Mouse (Mus musculus) spleen, adult 2 months (tissue): ENCODE results near the gene Slc2a13. TPM values are rescaled to one million over a fixed set of nuclear protein-coding genes. Genes with fewer than 3 reads are reported as not detected.

ENCODE experiments used
- DNase-seq, 2 experiments: peaks; one replicate each; pipeline versions ENCODE4 v3.0.0 to v3.0.0-alpha.2; 2012 to 2021; ENCODE audit warnings: low spot score in 2 of 2, low read depth in 1 of 2
- H3K27ac ChIP-seq: fragments of 200-500 bp; 2 replicates; pipeline ENCODE4 v1.5.1; 2012; ENCODE audit warnings: low read length, inconsistent platforms; ENCODE audit not compliant: insufficient read depth
- H3K27me3 ChIP-seq: fragments of 200-500 bp; 2 replicates; pipeline ENCODE4 v1.6.1; 2012; ENCODE audit warnings: mild to moderate bottlenecking, moderate library complexity, low read length, inconsistent platforms; ENCODE audit not compliant: control insufficient read depth, insufficient read depth
- H3K36me3 ChIP-seq: fragments of 200-500 bp; 2 replicates; pipeline ENCODE4 v1.6.1; 2012; ENCODE audit warnings: mild to moderate bottlenecking, low read length, inconsistent platforms; ENCODE audit not compliant: control insufficient read depth, insufficient read depth
- H3K4me1 ChIP-seq: fragments of 200-500 bp; 2 replicates; pipeline ENCODE4 v1.6.1; 2011; ENCODE audit warnings: inconsistent platforms; ENCODE audit not compliant: control insufficient read depth, insufficient read depth, insufficient read length
- H3K4me3 ChIP-seq: fragments of 200-500 bp; 2 replicates; pipeline ENCODE4 v1.5.1; 2011; ENCODE audit warnings: mild to moderate bottlenecking, inconsistent platforms; ENCODE audit not compliant: insufficient read depth, insufficient read length; ENCODE audit errors: extremely low read depth
- CTCF ChIP-seq: fragments of 200-500 bp; IDR thresholded peaks from 2 replicates; pipeline ENCODE4 v1.5.1; 2011; ENCODE audit warnings: mild to moderate bottlenecking, inconsistent platforms; ENCODE audit not compliant: insufficient read depth, insufficient read length, insufficient replicate concordance; ENCODE audit errors: extremely low read depth
- POLR2A ChIP-seq: fragments of 200-500 bp; IDR thresholded peaks from 2 replicates; pipeline ENCODE4 v1.6.1; 2011; ENCODE audit warnings: low read depth, low read length, inconsistent platforms
- WGBS: fragments of 180-500 bp; shearing (Covaris S2); methylation state at CpG from one replicate; pipeline ENCODE4 v1.1.7; 2018; 5-methylcytosine and 5-hydroxymethylcytosine counted together
- polyA plus RNA-seq: library from polyadenylated mRNA; depleted of rRNA; stranded (reverse); fragments of >200 nt; gene quantifications from 2 replicates; pipeline ENCODE4 v1.2.3, GENCODE M21; 2012; rRNA removed

Slc2a13 gene
- 0.30 and 0.34 TPM in 2 replicates for polyA plus RNA-seq

- 1% methylated on average over 26 of the region's 26 CpGs for WGBS
- H3K27me3 ChIP-seq = peaks cover 8% of the 10 kb centered on the region
Observed at GRCm38 (mm10) chr15:91573111-91573538, at the start of gene Slc2a13. TSS of gene Slc2a13 (minus strand) at chr15:91573261.

DNA sequence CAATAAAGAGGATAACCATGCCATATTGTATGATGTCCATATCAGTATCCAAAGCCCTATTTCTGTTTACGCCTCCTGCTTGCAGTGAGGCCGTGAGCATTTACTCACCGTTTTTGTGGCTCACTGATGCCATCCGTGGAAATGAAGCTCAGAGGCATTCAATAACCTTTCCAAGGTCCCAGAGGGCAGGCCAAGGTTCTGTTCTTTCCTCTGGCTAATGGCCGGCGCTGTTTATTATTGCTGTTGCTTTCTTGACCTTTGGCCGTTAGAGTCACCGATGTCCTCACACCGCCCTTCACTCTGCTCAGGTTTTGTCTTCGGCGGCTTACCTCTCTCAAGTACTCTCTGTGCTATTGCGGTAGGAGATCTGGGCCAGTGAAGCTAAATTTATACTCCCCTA is 43.0 kb upstream of the Slc2a13 start:
- TF ChIP-seq CTCF (no peak), POLR2A (no peak)
- Histone ChIP-seq H3K27ac (no peak overlapping the region), H3K4me3 (no peak overlapping the region), H3K27me3 (no peaks in the 10 kb centered on the region), H3K4me1 (no peaks in the 10 kb centered on the region), H3K36me3 (no peaks in the 10 kb centered on the region)
- DNase-seq = no peak
- WGBS = 93% methylated on average over 12 of the region's 12 CpGs

More at GRCm38 (mm10) chr15:91573111-91573538, at the start of gene Slc2a13:
- Histone ChIP-seq H3K4me3 (peak within 1 kb of the TSS; percentile 55), H3K27ac (no peak within 1 kb of the TSS), H3K36me3 (no peaks in the 10 kb centered on the region), H3K4me1 (peaks cover 4% of the 10 kb centered on the region; the same call in 1 of the 2 replicates)
- peak; percentile 27 to 59 for DNase-seq
- TF ChIP-seq CTCF = no peak
- no peak for TF ChIP-seq POLR2A

GRCm38 (mm10) chr15:91615532-91615931 is 42.5 kb upstream of the Slc2a13 start:
- Histone ChIP-seq H3K27me3 (no peaks in the 10 kb centered on the region), H3K4me3 (no peak overlapping the region), H3K4me1 (no peaks in the 10 kb centered on the region), H3K27ac (no peak overlapping the region), H3K36me3 (no peaks in the 10 kb centered on the region)
- DNase-seq = no peak
- TF ChIP-seq POLR2A (no peak), CTCF (no peak)
- 88% methylated on average over 4 of the region's 4 CpGs for WGBS

DNA sequence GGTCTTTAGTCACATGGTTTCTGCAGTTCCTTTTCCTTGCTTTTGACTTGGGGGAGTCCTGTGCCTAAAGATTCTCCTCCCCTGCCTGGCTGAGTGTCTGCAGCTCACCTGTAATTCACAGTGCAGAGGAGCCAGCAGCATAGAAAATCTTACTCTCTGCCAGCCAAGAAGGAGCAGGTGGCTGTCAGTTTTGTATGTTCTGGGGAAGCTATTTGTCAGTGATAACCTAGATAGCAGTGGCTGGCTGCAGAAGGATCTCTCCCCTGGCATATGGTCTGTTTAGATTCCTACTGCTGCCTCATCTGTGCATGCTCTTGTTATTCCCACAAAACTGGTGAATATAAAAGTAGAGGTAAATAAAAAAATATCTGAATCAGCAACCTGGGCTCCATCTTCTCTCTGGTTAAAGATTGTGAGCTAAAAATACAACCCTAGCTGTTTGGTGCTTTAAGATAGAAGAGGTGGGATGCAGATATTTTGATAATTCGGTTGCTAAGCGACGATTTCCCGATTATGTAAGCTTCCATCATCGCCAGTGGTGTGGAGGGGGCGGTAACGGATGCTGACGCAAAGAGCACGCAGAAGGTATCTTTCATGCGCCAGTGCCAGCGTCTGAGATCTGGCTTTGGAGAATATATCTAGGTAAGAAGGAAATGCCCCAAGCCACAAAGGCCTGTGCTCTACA is 41.1 kb upstream of the Slc2a13 start:
- H3K36me3 ChIP-seq = no peaks in the 10 kb centered on the region
- WGBS = 85% methylated on average over 11 of the region's 11 CpGs
- no peak overlapping the region for H3K27ac ChIP-seq
- H3K4me1 ChIP-seq = no peaks in the 10 kb centered on the region
- no peaks in the 10 kb centered on the region for H3K27me3 ChIP-seq
- no peak for DNase-seq
- H3K4me3 ChIP-seq = no peak overlapping the region
- no peak for TF ChIP-seq POLR2A
- no peak for TF ChIP-seq CTCF

DNA sequence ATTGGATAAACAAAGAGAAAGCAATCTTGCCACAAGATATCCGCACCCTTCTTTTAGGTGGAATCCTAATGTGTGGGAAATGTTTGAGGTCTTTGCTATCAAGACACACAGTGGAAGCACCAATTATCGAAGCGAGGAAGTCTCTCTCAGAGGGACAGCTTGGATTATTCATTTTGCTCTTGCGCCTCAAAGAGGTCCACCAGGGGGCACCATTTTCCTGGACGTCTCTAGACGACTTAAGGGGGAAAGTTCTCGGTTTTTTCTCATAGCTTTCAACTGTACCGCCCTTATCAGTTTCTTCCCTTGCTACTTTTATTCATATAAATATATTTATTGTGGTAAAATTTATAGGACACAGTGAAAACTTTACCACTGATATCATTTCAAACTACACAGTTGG is 36.7 kb upstream of the Slc2a13 start:
- 13% methylated on average over 8 of the region's 8 CpGs for WGBS
- TF ChIP-seq POLR2A (no peak), CTCF (peak; percentile 69; the same call in 1 of the 2 replicates)
- Histone ChIP-seq H3K36me3 (no peaks in the 10 kb centered on the region), H3K4me3 (no peak overlapping the region), H3K27me3 (no peaks in the 10 kb centered on the region), H3K27ac (no peak overlapping the region), H3K4me1 (no peaks in the 10 kb centered on the region)
- peak; percentile 63 to 76 for DNase-seq

- Histone ChIP-seq H3K4me3 (no peak overlapping the region), H3K27me3 (no peaks in the 10 kb centered on the region), H3K36me3 (no peaks in the 10 kb centered on the region), H3K4me1 (no peaks in the 10 kb centered on the region), H3K27ac (no peak overlapping the region)
- no peak for DNase-seq
- 79% methylated on average over 2 of the region's 2 CpGs for WGBS
- no peak for TF ChIP-seq POLR2A
- no peak for TF ChIP-seq CTCF
Observed at GRCm38 (mm10) chr15:91608811-91609210, 35.8 kb upstream of the Slc2a13 start.

GRCm38 (mm10) chr15:91601197-91601596 is 28.1 kb upstream of the Slc2a13 start:
- Histone ChIP-seq H3K27ac (no peak overlapping the region), H3K27me3 (no peaks in the 10 kb centered on the region), H3K4me1 (no peaks in the 10 kb centered on the region), H3K36me3 (no peaks in the 10 kb centered on the region), H3K4me3 (no peak overlapping the region; the same call in 1 of the 2 replicates)
- 89% methylated on average over 7 of the region's 7 CpGs for WGBS
- no peak for DNase-seq
- TF ChIP-seq POLR2A (no peak), CTCF (no peak)
